Mouse (Mus musculus): ENCODE results near the gene Filip1.
"Not testable (repeated sequence)": the region's sequence is repeated elsewhere in the genome, so short reads cannot be mapped to it uniquely, and the experiment has no call there.

The Filip1 gene

DNA sequence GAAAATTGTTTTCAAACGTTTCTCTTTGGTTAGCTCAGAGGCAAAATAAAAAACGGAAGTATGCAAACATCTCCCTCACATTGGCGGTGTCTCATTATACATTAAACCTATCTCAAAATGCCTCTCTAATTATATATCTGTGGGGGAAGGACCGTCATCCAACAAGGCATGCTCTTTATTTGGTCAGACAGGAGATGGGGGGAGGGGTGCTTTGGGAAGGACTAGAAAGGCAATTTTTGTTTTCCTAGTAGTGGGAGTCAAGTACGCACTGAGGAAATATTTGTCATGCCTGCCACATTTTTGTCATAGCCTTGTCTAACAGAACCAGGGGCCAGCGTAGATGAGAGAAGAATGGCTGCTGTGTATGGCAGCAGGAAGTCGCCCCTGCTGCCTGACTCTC, at the start of gene Filip1:
TSS of gene Filip1 (minus strand) at position 101 of the 400 bp plus-strand sequence.
- no peaks in the 10 kb centered on the region for H3K27me3 ChIP-seq (ENCODE audit: insufficient read depth, low read length)
- no peaks in the 10 kb centered on the region for H3K36me3 ChIP-seq (ENCODE audit: insufficient read depth, low read length)
- no peak for TF ChIP-seq CTCF (conservative IDR thresholded peaks at IDR 0.05; ENCODE audit: low read length)
- no peak for TF ChIP-seq NANOG (IDR thresholded peaks at IDR 0.05; ENCODE audit: borderline replicate concordance, low read length)
- no peak within 1 kb of the TSS for H3K4me3 ChIP-seq (replicated peaks; ENCODE audit: low read length)
- H3K9me3 ChIP-seq (ENCODE audit: low read length), result no peaks in the 10 kb centered on the region
- H3K4me1 ChIP-seq (replicated peaks; ENCODE audit: low read depth, low read length), result no peaks in the 10 kb centered on the region

DNA sequence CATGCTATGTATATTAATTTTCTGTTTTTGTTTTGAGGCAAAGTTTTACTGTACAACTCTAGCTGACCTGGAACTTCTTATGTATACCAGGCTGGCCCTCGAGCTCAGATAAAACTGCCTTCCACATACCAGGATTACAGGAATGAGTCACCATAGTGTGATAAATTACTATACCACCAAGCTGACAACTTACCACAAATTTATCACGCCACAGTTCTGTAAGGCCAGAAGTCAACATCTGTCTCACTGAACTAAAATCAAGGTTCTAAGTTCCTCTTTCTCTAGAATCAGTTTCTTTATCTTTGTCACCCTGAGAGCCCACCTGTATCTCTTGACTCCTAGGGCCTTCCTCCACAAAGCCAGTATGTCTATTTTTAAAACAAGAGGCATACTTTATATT, 45.0 kb upstream of the Filip1 start:
- peaks cover 14% of the 10 kb centered on the region for H3K9me3 ChIP-seq (ENCODE audit: low read length)
- H3K36me3 ChIP-seq (ENCODE audit: insufficient read depth, low read length), result no peaks in the 10 kb centered on the region
- TF ChIP-seq POU5F1 (IDR thresholded peaks at IDR 0.05; ENCODE audit: borderline replicate concordance, low read length) (no peak), NANOG (IDR thresholded peaks at IDR 0.05; ENCODE audit: borderline replicate concordance, low read length) (no peak), CTCF (conservative IDR thresholded peaks at IDR 0.05; ENCODE audit: low read length) (no peak)
- no peaks in the 10 kb centered on the region for H3K27me3 ChIP-seq (ENCODE audit: insufficient read depth, low read length)
- no peaks in the 10 kb centered on the region for H3K4me1 ChIP-seq (replicated peaks; ENCODE audit: low read depth, low read length)
- H3K4me3 ChIP-seq (replicated peaks; ENCODE audit: low read length), result no peak overlapping the region

DNA sequence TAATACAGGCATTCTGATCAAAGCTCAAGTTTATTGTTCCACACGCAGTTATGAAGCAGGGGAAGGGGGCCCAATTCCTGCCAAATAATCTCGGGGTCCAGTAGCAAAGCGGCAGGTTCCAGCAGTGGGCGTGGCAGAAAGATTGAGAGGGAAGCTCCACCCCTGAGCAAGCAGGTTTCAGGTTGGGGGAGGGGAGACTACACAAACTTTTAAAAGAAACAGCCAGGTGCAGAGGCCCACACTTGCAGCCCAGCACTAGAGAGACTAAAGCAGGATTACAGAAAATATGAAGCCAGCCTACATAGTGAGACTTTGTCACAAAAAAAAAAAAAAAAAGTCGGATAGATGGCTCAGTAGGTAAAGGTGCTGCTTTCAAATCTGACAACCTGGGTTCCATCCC, 40.3 kb upstream of the Filip1 start:
- TF ChIP-seq CTCF (conservative IDR thresholded peaks at IDR 0.05; ENCODE audit: low read length), result no peak
- no peak for TF ChIP-seq NANOG (IDR thresholded peaks at IDR 0.05; ENCODE audit: borderline replicate concordance, low read length)
- TF ChIP-seq POU5F1 (IDR thresholded peaks at IDR 0.05; ENCODE audit: borderline replicate concordance, low read length), result no peak
- Histone ChIP-seq H3K4me3 (replicated peaks; ENCODE audit: low read length) (peak overlapping the region; percentile 54), H3K4me1 (replicated peaks; ENCODE audit: low read depth, low read length) (no peaks in the 10 kb centered on the region), H3K27me3 (ENCODE audit: insufficient read depth, low read length) (no peaks in the 10 kb centered on the region), H3K36me3 (ENCODE audit: insufficient read depth, low read length) (no peaks in the 10 kb centered on the region), H3K9me3 (ENCODE audit: low read length) (peaks cover 25% of the 10 kb centered on the region)

DNA sequence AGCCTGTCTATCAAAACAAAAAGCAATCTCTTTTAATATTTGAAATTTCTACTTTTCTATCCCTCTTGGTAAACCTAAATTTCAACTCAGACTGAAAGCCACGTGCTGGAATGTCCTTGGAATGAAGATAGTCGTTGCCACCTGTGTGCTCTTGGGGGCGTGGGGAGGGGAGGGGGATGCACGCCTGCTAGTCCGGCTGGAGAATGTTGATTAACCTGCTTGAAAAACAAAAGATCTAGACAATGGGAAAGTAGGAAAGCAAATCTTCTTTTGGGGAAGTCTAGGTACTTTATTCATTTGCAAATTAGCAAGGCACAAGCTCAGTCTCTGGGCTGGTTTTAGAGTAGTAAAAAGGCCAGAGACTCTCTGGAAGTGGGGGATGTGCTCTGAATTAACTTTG, 36.6 kb upstream of the Filip1 start:
- not testable (repeated sequence) for H3K27me3 ChIP-seq (ENCODE audit: insufficient read depth, low read length); H3K4me1 ChIP-seq (replicated peaks; ENCODE audit: low read depth, low read length); H3K36me3 ChIP-seq (ENCODE audit: insufficient read depth, low read length); H3K4me3 ChIP-seq (replicated peaks; ENCODE audit: low read length)
- H3K9me3 ChIP-seq (ENCODE audit: low read length), result peaks cover 62% of the 10 kb centered on the region

DNA sequence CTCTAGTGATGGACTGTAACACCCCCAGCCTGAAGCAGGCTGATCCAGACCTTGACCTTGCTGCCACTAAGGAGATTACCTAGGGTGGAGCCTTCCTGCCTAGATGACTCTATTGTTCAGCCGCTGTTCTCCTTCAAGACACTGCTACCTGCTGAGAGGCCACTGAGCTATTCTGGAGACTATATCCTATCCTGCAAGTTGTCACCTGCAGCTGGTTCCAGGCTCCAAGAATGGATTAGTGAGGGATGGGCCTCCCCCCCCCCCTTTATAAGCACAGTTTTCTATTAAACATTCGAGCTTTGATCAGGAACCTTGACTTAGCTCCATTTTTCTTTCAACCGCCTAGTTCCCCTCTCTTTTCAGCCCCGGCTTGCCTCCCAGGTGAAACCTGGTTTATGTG, 31.6 kb upstream of the Filip1 start:
- not testable (repeated sequence) for H3K36me3 ChIP-seq (ENCODE audit: insufficient read depth, low read length); H3K4me1 ChIP-seq (replicated peaks; ENCODE audit: low read depth, low read length); H3K27me3 ChIP-seq (ENCODE audit: insufficient read depth, low read length); H3K4me3 ChIP-seq (replicated peaks; ENCODE audit: low read length)
- H3K9me3 ChIP-seq (ENCODE audit: low read length), result peaks cover 70% of the 10 kb centered on the region

DNA sequence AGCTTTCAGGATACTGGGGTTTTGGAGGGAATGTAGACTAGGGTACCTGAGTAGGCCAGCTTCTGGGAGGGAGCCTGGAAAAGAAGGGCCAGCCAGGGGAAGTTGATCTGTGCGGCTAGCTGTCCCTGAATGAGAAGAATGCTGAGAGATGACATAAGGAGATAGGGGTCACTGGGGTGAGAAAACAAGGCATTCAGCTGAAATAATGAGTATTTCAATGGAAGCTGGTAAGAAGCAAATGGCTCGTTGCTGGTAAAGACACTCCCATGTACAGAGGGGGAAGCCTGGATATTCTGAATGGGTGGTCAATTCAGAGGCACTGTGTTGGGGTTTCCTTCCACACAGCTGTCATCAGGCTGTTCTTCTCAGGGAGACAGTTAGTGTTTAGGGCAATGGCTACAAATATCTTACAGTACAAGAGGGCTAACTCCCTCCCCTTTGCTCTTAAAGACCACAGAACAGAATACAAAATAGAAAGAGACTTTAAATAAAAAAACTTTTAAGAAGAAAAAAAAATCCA, 26.7 kb upstream of the Filip1 start:
- TF ChIP-seq NANOG (IDR thresholded peaks at IDR 0.05; ENCODE audit: borderline replicate concordance, low read length) (no peak), CTCF (conservative IDR thresholded peaks at IDR 0.05; ENCODE audit: low read length) (no peak), POU5F1 (IDR thresholded peaks at IDR 0.05; ENCODE audit: borderline replicate concordance, low read length) (no peak)
- Histone ChIP-seq H3K27me3 (ENCODE audit: insufficient read depth, low read length) (no peaks in the 10 kb centered on the region), H3K36me3 (ENCODE audit: insufficient read depth, low read length) (no peaks in the 10 kb centered on the region), H3K4me3 (replicated peaks; ENCODE audit: low read length) (no peak overlapping the region), H3K9me3 (ENCODE audit: low read length) (peaks cover 59% of the 10 kb centered on the region), H3K4me1 (replicated peaks; ENCODE audit: low read depth, low read length) (no peaks in the 10 kb centered on the region)

DNA sequence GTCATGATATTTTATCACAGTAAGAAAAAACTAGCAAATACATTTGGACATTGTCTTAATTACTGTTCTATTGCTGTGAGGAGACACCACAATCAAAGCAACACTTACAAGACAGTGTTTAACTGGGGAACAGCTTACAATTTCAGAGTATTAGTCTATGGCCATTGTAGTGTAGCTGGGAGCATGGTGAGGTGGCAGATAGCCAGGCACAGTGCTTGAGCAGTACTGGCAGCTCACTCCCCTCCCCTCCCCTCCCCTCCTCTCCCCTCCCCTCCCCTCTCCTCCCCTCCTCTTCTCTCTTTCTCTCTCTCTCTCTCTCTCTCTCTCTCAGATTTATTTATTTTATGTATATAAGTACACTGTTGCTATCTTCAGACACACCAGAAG, 25.3 kb upstream of the Filip1 start:
- no peaks in the 10 kb centered on the region for H3K36me3 ChIP-seq (ENCODE audit: insufficient read depth, low read length)
- no peaks in the 10 kb centered on the region for H3K27me3 ChIP-seq (ENCODE audit: insufficient read depth, low read length)
- H3K4me3 ChIP-seq (replicated peaks; ENCODE audit: low read length), result no peak overlapping the region
- H3K4me1 ChIP-seq (replicated peaks; ENCODE audit: low read depth, low read length), result no peaks in the 10 kb centered on the region
- peaks cover 46% of the 10 kb centered on the region for H3K9me3 ChIP-seq (ENCODE audit: low read length)
- TF ChIP-seq CTCF (conservative IDR thresholded peaks at IDR 0.05; ENCODE audit: low read length) (no peak), NANOG (IDR thresholded peaks at IDR 0.05; ENCODE audit: borderline replicate concordance, low read length) (no peak), POU5F1 (IDR thresholded peaks at IDR 0.05; ENCODE audit: borderline replicate concordance, low read length) (no peak)

DNA sequence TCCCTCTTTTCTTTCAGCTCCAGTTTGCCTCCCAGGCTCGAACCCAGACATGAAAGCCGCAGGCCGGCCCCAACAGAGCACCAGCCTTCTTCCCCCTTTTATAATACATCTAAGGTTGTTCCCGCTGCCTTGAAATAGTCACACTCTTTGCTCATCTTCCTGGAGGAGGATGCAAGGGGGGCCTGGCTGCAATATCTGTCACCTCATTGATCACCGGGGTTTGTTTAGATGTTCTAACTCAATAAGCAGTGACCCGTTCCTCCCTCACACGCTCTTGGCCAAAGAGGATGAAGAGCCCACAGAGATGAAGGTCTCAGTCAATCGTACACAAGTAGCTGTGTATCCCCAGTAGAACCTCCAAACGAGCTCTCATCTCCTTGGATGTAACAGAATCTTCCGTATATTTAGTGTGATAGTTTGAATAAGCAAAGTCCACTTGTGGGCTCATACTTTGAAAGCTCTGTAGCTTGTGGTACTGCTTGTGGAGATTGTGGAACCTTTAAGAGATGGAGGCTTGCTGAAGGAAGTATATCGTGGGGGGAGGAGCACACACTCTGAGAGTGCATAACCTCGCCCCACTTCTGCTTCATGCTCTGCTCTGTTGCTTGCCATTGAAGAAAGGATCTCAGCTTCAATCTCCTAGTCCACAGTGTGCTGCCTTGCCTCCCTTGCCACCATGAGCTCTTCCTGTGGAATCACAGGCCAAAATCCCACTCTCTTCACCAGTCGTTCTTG, 24.8 kb upstream of the Filip1 start:
- TF ChIP-seq NANOG (IDR thresholded peaks at IDR 0.05; ENCODE audit: borderline replicate concordance, low read length) (no peak), CTCF (conservative IDR thresholded peaks at IDR 0.05; ENCODE audit: low read length) (no peak), POU5F1 (IDR thresholded peaks at IDR 0.05; ENCODE audit: borderline replicate concordance, low read length) (no peak)
- H3K9me3 ChIP-seq (ENCODE audit: low read length), result peaks cover 42% of the 10 kb centered on the region
- no peaks in the 10 kb centered on the region for H3K4me1 ChIP-seq (replicated peaks; ENCODE audit: low read depth, low read length)
- no peak overlapping the region for H3K4me3 ChIP-seq (replicated peaks; ENCODE audit: low read length)
- H3K36me3 ChIP-seq (ENCODE audit: insufficient read depth, low read length), result no peaks in the 10 kb centered on the region
- no peaks in the 10 kb centered on the region for H3K27me3 ChIP-seq (ENCODE audit: insufficient read depth, low read length)

DNA sequence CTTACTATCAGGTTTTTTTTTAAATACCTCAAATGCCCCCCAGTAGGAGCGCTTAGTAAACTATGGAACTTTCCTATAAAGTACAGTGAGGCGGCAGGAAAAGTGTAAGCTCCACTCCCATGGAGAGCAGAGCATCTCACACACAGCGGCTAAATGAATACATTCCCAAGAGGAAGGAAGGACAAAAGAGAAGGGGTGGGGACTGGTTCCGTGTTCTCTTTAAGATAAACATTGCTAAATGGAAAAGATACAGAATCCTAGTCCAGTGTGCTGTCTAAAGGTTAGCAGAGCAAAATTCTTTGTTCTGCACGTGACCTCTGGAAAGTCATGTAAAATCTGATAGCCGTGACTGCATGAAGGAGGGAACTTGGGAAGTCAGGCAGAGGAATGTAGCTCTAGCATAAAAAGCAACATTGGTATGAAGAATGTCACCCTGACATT, 13.9 kb upstream of the Filip1 start:
- H3K4me1 ChIP-seq (replicated peaks; ENCODE audit: low read depth, low read length), result peaks cover 4% of the 10 kb centered on the region
- no peaks in the 10 kb centered on the region for H3K36me3 ChIP-seq (ENCODE audit: insufficient read depth, low read length)
- H3K4me3 ChIP-seq (replicated peaks; ENCODE audit: low read length), result no peak overlapping the region
- H3K27me3 ChIP-seq (ENCODE audit: insufficient read depth, low read length), result no peaks in the 10 kb centered on the region
- peaks cover 30% of the 10 kb centered on the region for H3K9me3 ChIP-seq (ENCODE audit: low read length)
- TF ChIP-seq CTCF (conservative IDR thresholded peaks at IDR 0.05; ENCODE audit: low read length) (no peak), NANOG (IDR thresholded peaks at IDR 0.05; ENCODE audit: borderline replicate concordance, low read length) (no peak), POU5F1 (IDR thresholded peaks at IDR 0.05; ENCODE audit: borderline replicate concordance, low read length) (no peak)
